Mouse (Mus musculus) liver, embryonic 13.5 days (tissue): Measurements from ENCODE around the gene Atpif1. TPM values are rescaled to one million over a fixed set of nuclear protein-coding genes. Genes with fewer than 3 reads are reported as not detected.

Source experiments
- ATAC-seq: fragments of 200-750 bp; cut with Nextera tagmentation; 2 replicates; pipeline ENCODE4 v1.8.0; 2017; ENCODE audit warnings: low read depth, mild to moderate bottlenecking, moderate number of reproducible peaks, moderate library complexity
- DNase-seq: peaks from one replicate; pipeline ENCODE4 v3.0.0; 2022
- H3K27ac ChIP-seq: fragments of 300-500 bp; sonication (generic); 2 replicates; pipeline ENCODE4 v1.5.1; 2015; ENCODE audit warnings: moderate library complexity, mild to moderate bottlenecking, inconsistent platforms
- H3K27me3 ChIP-seq: fragments of 300-500 bp; sonication (generic); 2 replicates; pipeline ENCODE4 v1.6.1; 2015; ENCODE audit warnings: mild to moderate bottlenecking, inconsistent platforms
- H3K36me3 ChIP-seq: fragments of 300-500 bp; sonication (generic); 2 replicates; pipeline ENCODE4 v1.6.1; 2015; ENCODE audit warnings: mild to moderate bottlenecking, inconsistent platforms
- H3K4me1 ChIP-seq: fragments of 300-500 bp; sonication (generic); replicated peaks from 2 replicates; pipeline ENCODE4 v1.6.1; 2015; ENCODE audit warnings: inconsistent platforms
- H3K4me2 ChIP-seq: fragments of 300-500 bp; sonication (generic); 2 replicates; pipeline ENCODE4 v1.6.1; 2015; ENCODE audit warnings: inconsistent platforms, mild to moderate bottlenecking, moderate library complexity
- H3K4me3 ChIP-seq: fragments of 300-500 bp; sonication (generic); replicated peaks from 2 replicates; pipeline ENCODE4 v1.5.1; 2015; ENCODE audit warnings: mild to moderate bottlenecking, inconsistent platforms
- H3K9ac ChIP-seq: fragments of 300-500 bp; sonication (generic); 2 replicates; pipeline ENCODE4 v1.6.1; 2015; ENCODE audit warnings: mild to moderate bottlenecking, inconsistent platforms
- H3K9me3 ChIP-seq: fragments of 300-500 bp; sonication (generic); replicated peaks from 2 replicates; pipeline ENCODE4 v1.6.1; 2016; ENCODE audit warnings: inconsistent platforms
- WGBS: fragments of 180-500 bp; shearing (Covaris S2); methylation state at CpG from one replicate; pipeline ENCODE4 v1.1.7; 2015; ENCODE audit not compliant: insufficient replicate concordance; 5-methylcytosine and 5-hydroxymethylcytosine counted together
- polyA plus RNA-seq: library from polyadenylated mRNA; unstranded; fragments of >200 nt; fragmentation: Nextera tagmentation; extraction: Ambion mirVana; gene quantifications from 2 replicates; pipeline ENCODE4 v1.2.1, GENCODE M21; 2015

The Atpif1 gene
- polyA plus RNA-seq, 1 experiment from 2014 or later = 1,572 TPM

- Histone ChIP-seq H3K27me3 (no peaks in the 10 kb centered on the region), H3K4me2 (no peak overlapping the region), H3K9ac (peak overlapping the region; percentile 34; the same call in 1 of the 2 replicates), H3K4me3 (no peak overlapping the region), H3K36me3 (peaks cover 12% of the 10 kb centered on the region), H3K4me1 (peaks cover 49% of the 10 kb centered on the region), H3K27ac (peak overlapping the region; percentile 66), H3K9me3 (no peaks in the 10 kb centered on the region)
- 35% methylated on average over 6 of the region's 6 CpGs for WGBS
- DNase-seq = no peak
- ATAC-seq = peak; percentile 66
These were observed 8.7 kb downstream of the Atpif1 start for GRCm38 (mm10) chr4:132524808-132525207.

DNA sequence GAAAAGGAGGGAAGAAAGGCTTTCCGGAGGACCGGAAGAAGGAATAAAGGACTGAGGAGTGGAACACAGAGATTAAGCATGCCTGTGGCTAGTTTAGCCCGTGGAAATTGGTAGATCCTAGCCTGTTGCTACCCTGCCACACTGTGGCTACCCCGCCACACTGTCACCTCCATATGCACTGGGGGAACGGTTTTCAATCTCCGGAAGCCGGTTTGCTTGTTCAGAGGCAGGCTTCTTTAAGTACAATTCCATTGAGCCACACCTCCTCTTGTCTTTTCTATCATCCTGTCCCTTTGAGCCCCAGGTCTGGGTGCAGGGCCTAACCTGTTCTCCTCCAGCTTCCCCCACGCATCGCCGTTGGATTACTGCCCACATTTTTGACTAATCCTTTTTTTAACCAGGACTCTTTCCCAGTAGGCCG, 9.1 kb downstream of the Atpif1 start:
- Histone ChIP-seq H3K4me1 (peaks cover 44% of the 10 kb centered on the region), H3K4me2 (no peak overlapping the region), H3K9me3 (no peaks in the 10 kb centered on the region), H3K27ac (peak overlapping the region; percentile 66; the same call in 1 of the 2 replicates), H3K27me3 (no peaks in the 10 kb centered on the region), H3K4me3 (no peak overlapping the region), H3K36me3 (peaks cover 7% of the 10 kb centered on the region), H3K9ac (peak overlapping the region; percentile 34; the same call in 1 of the 2 replicates)
- no peak for DNase-seq
- WGBS = 38% methylated on average over 11 of the region's 11 CpGs
- no peak; the same call in 1 of the 2 replicates for ATAC-seq

DNA sequence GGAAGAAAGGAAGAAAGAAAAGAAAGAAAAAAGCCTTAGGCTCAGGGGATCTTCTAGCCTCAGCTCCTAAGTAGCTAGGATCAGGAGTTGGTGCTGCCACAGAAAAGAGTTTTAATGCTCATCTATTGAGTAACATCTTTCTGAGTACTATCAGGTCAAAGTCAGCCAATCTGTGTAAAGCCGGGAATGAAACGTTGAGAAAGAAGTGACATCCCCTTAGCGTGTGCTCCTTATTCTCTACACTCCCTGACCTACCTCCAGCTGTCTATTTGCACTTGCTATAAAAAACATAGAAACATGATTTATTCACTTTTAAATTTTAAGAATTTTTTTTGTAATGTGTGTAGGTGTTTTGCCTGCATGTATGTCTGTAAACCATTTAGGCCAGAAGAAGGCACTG, 14.3 kb downstream of the Atpif1 start:
- Histone ChIP-seq H3K4me3 (no peak overlapping the region), H3K36me3 (no peaks in the 10 kb centered on the region), H3K27ac (no peak overlapping the region), H3K4me2 (no peak overlapping the region), H3K27me3 (no peaks in the 10 kb centered on the region), H3K9ac (no peak overlapping the region), H3K9me3 (no peaks in the 10 kb centered on the region), H3K4me1 (peaks cover 22% of the 10 kb centered on the region)
- 78% methylated on average over 3 of the region's 3 CpGs for WGBS
- no peak for ATAC-seq
- DNase-seq = no peak

DNA sequence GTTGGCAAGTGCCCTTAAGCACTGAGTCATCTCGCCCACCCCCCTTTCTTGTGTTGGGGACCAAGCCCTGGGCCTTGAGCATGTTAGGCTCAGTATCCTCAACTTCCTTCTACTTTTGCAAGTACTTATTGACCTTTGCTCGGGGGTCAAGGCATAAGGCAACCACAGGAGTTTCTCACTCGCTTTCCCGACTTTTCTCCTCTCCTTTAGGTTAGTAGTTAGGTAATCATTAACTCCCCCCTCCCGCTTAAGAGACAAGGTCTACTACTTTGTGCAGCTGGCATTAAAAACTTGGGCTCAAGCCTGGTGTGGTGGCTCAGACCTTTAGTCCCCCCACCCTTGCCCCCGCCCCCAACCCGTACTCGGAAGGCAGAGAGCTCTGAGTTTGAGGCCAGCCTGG, 15.4 kb downstream of the Atpif1 start:
- WGBS = 65% methylated on average over 8 of the region's 8 CpGs
- no peak overlapping the region for H3K4me2 ChIP-seq
- H3K27ac ChIP-seq = peak overlapping the region; percentile 25; the same call in 1 of the 2 replicates
- no peaks in the 10 kb centered on the region for H3K9me3 ChIP-seq
- H3K36me3 ChIP-seq = no peaks in the 10 kb centered on the region
- H3K27me3 ChIP-seq = no peaks in the 10 kb centered on the region
- no peak overlapping the region for H3K4me3 ChIP-seq
- H3K9ac ChIP-seq = no peak overlapping the region
- DNase-seq (no peak), ATAC-seq (no peak)
- peaks cover 28% of the 10 kb centered on the region for H3K4me1 ChIP-seq

DNA sequence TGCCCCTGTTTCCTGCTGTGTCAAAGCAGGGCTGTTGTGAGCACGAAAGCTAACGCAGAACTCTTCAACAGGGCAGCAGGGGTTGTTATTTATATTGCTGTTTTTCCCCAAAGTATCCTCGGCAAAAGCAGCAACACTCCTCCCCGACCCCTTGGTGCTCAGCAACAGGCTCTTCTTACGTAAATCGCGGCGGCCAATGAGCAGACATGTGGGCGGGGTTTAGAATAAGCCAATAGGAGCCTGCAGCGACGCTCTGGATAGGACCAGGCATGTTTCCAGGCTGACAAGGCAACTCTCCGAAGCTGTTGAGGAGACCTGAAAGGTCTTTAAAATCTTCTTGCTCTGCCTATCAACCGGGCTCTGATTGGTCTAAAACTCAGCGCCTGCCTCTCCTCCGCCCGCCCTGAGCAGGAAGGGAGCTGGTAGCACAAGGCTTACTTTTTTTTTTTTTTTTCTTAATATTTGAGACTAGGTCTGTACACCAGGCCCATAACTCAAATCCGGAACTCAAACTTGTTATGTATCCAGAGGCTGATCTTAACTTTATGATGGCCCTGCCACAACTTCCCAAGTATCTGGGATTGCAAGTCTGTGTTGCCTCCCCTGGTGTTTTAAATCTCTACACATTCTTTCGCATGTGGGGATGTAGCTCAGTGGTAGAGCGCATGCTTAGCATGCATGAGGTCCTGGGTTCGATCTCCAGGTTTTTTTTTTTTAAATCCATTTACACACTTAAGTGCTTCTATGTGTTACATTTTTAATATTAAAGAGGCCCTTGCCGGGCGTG, 17.9 kb downstream of the Atpif1 start:
- no peaks in the 10 kb centered on the region for H3K27me3 ChIP-seq
- H3K27ac ChIP-seq = peak overlapping the region; percentile 90
- no peaks in the 10 kb centered on the region for H3K9me3 ChIP-seq
- H3K4me2 ChIP-seq = peak overlapping the region; percentile 86
- peak overlapping the region; percentile 73 for H3K9ac ChIP-seq
- H3K4me3 ChIP-seq = peak overlapping the region; percentile 67
- H3K36me3 ChIP-seq = no peaks in the 10 kb centered on the region
- DNase-seq (peak; percentile 89), ATAC-seq (peak; percentile 90)
- peaks cover 49% of the 10 kb centered on the region for H3K4me1 ChIP-seq
- WGBS = 20% methylated on average over 22 of the region's 22 CpGs

- Histone ChIP-seq H3K4me3 (peak overlapping the region; percentile 67), H3K27ac (peak overlapping the region; percentile 90), H3K4me2 (peak overlapping the region; percentile 86), H3K36me3 (no peaks in the 10 kb centered on the region), H3K27me3 (no peaks in the 10 kb centered on the region), H3K9ac (peak overlapping the region; percentile 73), H3K9me3 (no peaks in the 10 kb centered on the region), H3K4me1 (peaks cover 52% of the 10 kb centered on the region)
- ATAC-seq (no peak), DNase-seq (peak; percentile 83)
- 3% methylated on average over 21 of the region's 21 CpGs for WGBS
These were observed 18.8 kb downstream of the Atpif1 start for GRCm38 (mm10) chr4:132514555-132515135.

DNA sequence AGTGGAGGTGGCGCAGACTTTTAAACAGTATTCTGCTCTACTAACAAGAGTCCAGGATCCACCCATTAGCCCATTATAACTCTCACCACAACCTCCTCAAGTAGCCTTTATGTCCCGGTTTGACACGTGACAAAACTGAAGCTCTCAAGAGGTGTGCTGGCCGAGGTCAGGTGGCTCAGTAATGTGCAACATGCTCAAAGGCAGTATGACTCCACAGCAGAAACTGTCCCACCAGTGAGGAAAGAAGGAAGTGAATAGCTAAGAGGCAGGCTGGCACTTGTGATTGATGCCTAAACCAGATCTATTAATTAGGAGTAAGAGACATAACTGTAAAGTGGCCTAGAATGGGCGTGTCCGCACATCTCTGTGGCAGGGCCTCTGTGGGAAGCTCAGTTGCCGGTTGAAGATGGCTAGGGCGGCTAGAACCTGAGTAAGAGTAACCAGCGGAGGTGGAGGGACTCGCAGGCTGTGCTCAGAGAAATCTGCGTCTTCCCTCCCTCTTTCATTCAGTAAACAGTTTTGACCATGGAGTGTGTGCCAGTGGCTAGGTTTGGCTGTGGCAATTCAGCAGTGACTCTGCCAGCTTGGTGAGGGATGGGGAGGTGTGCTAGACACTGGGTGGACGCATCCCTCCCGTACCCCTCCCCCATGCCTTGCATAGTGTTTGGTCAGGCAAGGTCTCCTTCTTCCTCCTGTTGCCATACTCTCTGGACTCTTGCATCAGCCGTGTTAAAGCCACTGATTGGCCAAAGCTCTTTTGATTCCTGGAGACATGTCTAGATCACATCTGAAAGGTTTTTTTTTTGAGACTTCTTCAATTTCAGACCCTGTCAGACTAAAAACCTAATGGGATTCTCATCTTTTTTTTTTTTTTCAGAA, 19.8 kb downstream of the Atpif1 start:
- ATAC-seq (no peak), DNase-seq (no peak)
- Histone ChIP-seq H3K4me1 (peaks cover 62% of the 10 kb centered on the region), H3K4me3 (0 out of 2 replicates have a peak overlapping the region, but pooled peaks have one; percentile 0), H3K27ac (peak overlapping the region; percentile 72), H3K27me3 (no peaks in the 10 kb centered on the region), H3K36me3 (no peaks in the 10 kb centered on the region), H3K4me2 (peak overlapping the region; percentile 86), H3K9me3 (no peaks in the 10 kb centered on the region), H3K9ac (0 out of 2 replicates have a peak overlapping the region, but pooled peaks have one; percentile 1)
- WGBS = 29% methylated on average over 14 of the region's 14 CpGs

GRCm38 (mm10) chr4:132512080-132512479, 21.4 kb downstream of the Atpif1 start:
- peak overlapping the region; percentile 83 for H3K27ac ChIP-seq
- no peaks in the 10 kb centered on the region for H3K36me3 ChIP-seq
- H3K9me3 ChIP-seq = no peaks in the 10 kb centered on the region
- peak overlapping the region; percentile 44 for H3K4me2 ChIP-seq
- 40% methylated on average over 3 of the region's 3 CpGs for WGBS
- H3K4me3 ChIP-seq = no peak overlapping the region
- no peak for DNase-seq
- H3K4me1 ChIP-seq = peaks cover 77% of the 10 kb centered on the region
- peak overlapping the region; percentile 52 for H3K9ac ChIP-seq
- ATAC-seq = no peak
- no peaks in the 10 kb centered on the region for H3K27me3 ChIP-seq

GRCm38 (mm10) chr4:132510352-132510798, 23.1 kb downstream of the Atpif1 start, which contains the start of gene Sesn2:
TSS of gene Sesn2 (minus strand) at chr4:132510501.
- Histone ChIP-seq H3K27me3 (no peaks in the 10 kb centered on the region), H3K9me3 (no peaks in the 10 kb centered on the region), H3K36me3 (no peaks in the 10 kb centered on the region), H3K9ac (peak within 1 kb of the TSS; percentile 91), H3K4me2 (peak within 1 kb of the TSS; percentile 93), H3K27ac (peak within 1 kb of the TSS; percentile 87), H3K4me1 (peaks cover 86% of the 10 kb centered on the region), H3K4me3 (peak within 1 kb of the TSS; percentile 89)
- peak; percentile 92 for ATAC-seq
- under 1% methylated on average over 32 of the region's 32 CpGs for WGBS
- DNase-seq = peak; percentile 98

GRCm38 (mm10) chr4:132509621-132510296, 23.7 kb downstream of the Atpif1 start:
- peaks cover 92% of the 10 kb centered on the region for H3K4me1 ChIP-seq
- under 1% methylated on average over 51 of the region's 52 CpGs for WGBS

More at GRCm38 (mm10) chr4:132509621-132510296, 23.7 kb downstream of the Atpif1 start:
- H3K36me3 ChIP-seq = no peaks in the 10 kb centered on the region
- H3K4me3 ChIP-seq = peak overlapping the region; percentile 89
- peak overlapping the region; percentile 93 for H3K4me2 ChIP-seq
- no peaks in the 10 kb centered on the region for H3K9me3 ChIP-seq
- peak overlapping the region; percentile 91 for H3K9ac ChIP-seq
- peak overlapping the region; percentile 87 for H3K27ac ChIP-seq
- DNase-seq = peak; percentile 50
- ATAC-seq = peak; percentile 42
- no peaks in the 10 kb centered on the region for H3K27me3 ChIP-seq
